Mouse (Mus musculus): ENCODE measurements around the gene Ush1g. TPM values are rescaled to one million over a fixed set of nuclear protein-coding genes. Genes with fewer than 3 reads are reported as not detected.

The Ush1g gene
- polyA plus RNA-seq, 1 experiment = 2.0 TPM

GRCm38 (mm10) chr11:115348681-115349248 lies 26.9 kb upstream of the Ush1g start:
- WGBS = 81% methylated on average over 17 of the region's 17 CpGs
- H3K4me3 ChIP-seq (ENCODE audit: extremely low read depth, insufficient read depth, insufficient read length) = no peak overlapping the region
- H3K27me3 ChIP-seq (ENCODE audit: control insufficient read depth, insufficient read depth, low read length) = no peaks in the 10 kb centered on the region
- no peak for TF ChIP-seq POLR2A (IDR thresholded peaks at IDR 0.05; ENCODE audit: low read depth, low read length)
- no peak for TF ChIP-seq CTCF (IDR thresholded peaks at IDR 0.05; ENCODE audit: extremely low read depth, insufficient read depth, insufficient read length, insufficient replicate concordance)
- no peak overlapping the region for H3K27ac ChIP-seq (ENCODE audit: insufficient read depth, low read length)
- DNase-seq (ENCODE audit: low read depth in 1 of 2, low spot score in 2 of 2) = no peak
- H3K4me1 ChIP-seq (ENCODE audit: control insufficient read depth, insufficient read depth, insufficient read length) = no peaks in the 10 kb centered on the region
- no peaks in the 10 kb centered on the region for H3K36me3 ChIP-seq (ENCODE audit: control insufficient read depth, insufficient read depth, low read length)

DNA sequence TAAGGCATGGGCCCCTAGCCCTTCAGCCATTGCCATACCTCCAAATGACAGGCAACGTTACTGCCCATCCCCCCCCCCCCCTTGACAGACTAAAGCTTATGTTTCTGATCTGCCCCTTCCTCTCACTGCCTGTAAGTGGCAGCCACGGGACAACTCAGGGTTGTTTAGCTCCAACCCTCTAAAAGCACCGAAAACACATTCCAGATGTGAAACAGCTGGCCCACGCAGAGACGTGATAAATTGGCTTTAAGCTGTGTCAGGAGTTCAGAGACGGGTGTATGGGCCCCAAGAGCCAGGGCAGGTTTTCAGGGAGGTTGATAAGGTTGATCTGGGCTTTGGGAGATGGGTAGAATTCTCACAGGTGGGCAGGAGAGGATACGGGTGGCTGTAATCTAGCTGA lies 23.7 kb upstream of the Ush1g start:
- Histone ChIP-seq H3K27me3 (ENCODE audit: control insufficient read depth, insufficient read depth, low read length) (no peaks in the 10 kb centered on the region), H3K4me1 (ENCODE audit: control insufficient read depth, insufficient read depth, insufficient read length) (no peaks in the 10 kb centered on the region), H3K27ac (ENCODE audit: insufficient read depth, low read length) (no peak overlapping the region), H3K4me3 (ENCODE audit: extremely low read depth, insufficient read depth, insufficient read length) (no peak overlapping the region), H3K36me3 (ENCODE audit: control insufficient read depth, insufficient read depth, low read length) (no peaks in the 10 kb centered on the region)
- DNase-seq (ENCODE audit: low read depth in 1 of 2, low spot score in 2 of 2) = no peak
- TF ChIP-seq CTCF (IDR thresholded peaks at IDR 0.05; ENCODE audit: extremely low read depth, insufficient read depth, insufficient read length, insufficient replicate concordance) (no peak), POLR2A (IDR thresholded peaks at IDR 0.05; ENCODE audit: low read depth, low read length) (no peak)
- 41% methylated on average over 7 of the region's 7 CpGs for WGBS

- WGBS = 20% methylated on average over 12 of the region's 12 CpGs
- H3K4me3 ChIP-seq (ENCODE audit: extremely low read depth, insufficient read depth, insufficient read length) = no peak overlapping the region
- H3K27me3 ChIP-seq (ENCODE audit: control insufficient read depth, insufficient read depth, low read length) = no peaks in the 10 kb centered on the region
- H3K4me1 ChIP-seq (ENCODE audit: control insufficient read depth, insufficient read depth, insufficient read length) = no peaks in the 10 kb centered on the region
- no peak for TF ChIP-seq POLR2A (IDR thresholded peaks at IDR 0.05; ENCODE audit: low read depth, low read length)
- no peak for TF ChIP-seq CTCF (IDR thresholded peaks at IDR 0.05; ENCODE audit: extremely low read depth, insufficient read depth, insufficient read length, insufficient replicate concordance)
- H3K36me3 ChIP-seq (ENCODE audit: control insufficient read depth, insufficient read depth, low read length) = no peaks in the 10 kb centered on the region
- DNase-seq (ENCODE audit: low read depth in 1 of 2, low spot score in 2 of 2) = no peak
- no peak overlapping the region for H3K27ac ChIP-seq (ENCODE audit: insufficient read depth, low read length)
Measured at GRCm38 (mm10) chr11:115344967-115345366, 23.1 kb upstream of the Ush1g start.

- Histone ChIP-seq H3K36me3 (ENCODE audit: control insufficient read depth, insufficient read depth, low read length) (no peaks in the 10 kb centered on the region), H3K27me3 (ENCODE audit: control insufficient read depth, insufficient read depth, low read length) (0 out of 2 replicates have a peak, but pooled peaks cover 1% of the 10 kb centered on the region), H3K27ac (ENCODE audit: insufficient read depth, low read length) (no peak overlapping the region), H3K4me1 (ENCODE audit: control insufficient read depth, insufficient read depth, insufficient read length) (0 out of 2 replicates have a peak, but pooled peaks cover 6% of the 10 kb centered on the region), H3K4me3 (ENCODE audit: extremely low read depth, insufficient read depth, insufficient read length) (no peak overlapping the region)
- no peak for TF ChIP-seq CTCF (IDR thresholded peaks at IDR 0.05; ENCODE audit: extremely low read depth, insufficient read depth, insufficient read length, insufficient replicate concordance)
- DNase-seq (ENCODE audit: low read depth in 1 of 2, low spot score in 2 of 2) = no peak
- WGBS = 75% methylated on average over 6 of the region's 6 CpGs
Measured at GRCm38 (mm10) chr11:115341866-115342265, 20.0 kb upstream of the Ush1g start.

- no peak overlapping the region for H3K27ac ChIP-seq (ENCODE audit: insufficient read depth, low read length)
- 48% methylated on average over 2 of the region's 2 CpGs for WGBS
- TF ChIP-seq CTCF (IDR thresholded peaks at IDR 0.05; ENCODE audit: extremely low read depth, insufficient read depth, insufficient read length, insufficient replicate concordance) (no peak), POLR2A (IDR thresholded peaks at IDR 0.05; ENCODE audit: low read depth, low read length) (no peak)
- H3K4me1 ChIP-seq (ENCODE audit: control insufficient read depth, insufficient read depth, insufficient read length) = 0 out of 2 replicates have a peak, but pooled peaks cover 6% of the 10 kb centered on the region
- DNase-seq (ENCODE audit: low read depth in 1 of 2, low spot score in 2 of 2) = no peak
- 0 out of 2 replicates have a peak, but pooled peaks cover 1% of the 10 kb centered on the region for H3K27me3 ChIP-seq (ENCODE audit: control insufficient read depth, insufficient read depth, low read length)
- H3K36me3 ChIP-seq (ENCODE audit: control insufficient read depth, insufficient read depth, low read length) = no peaks in the 10 kb centered on the region
- no peak overlapping the region for H3K4me3 ChIP-seq (ENCODE audit: extremely low read depth, insufficient read depth, insufficient read length)
Measured at GRCm38 (mm10) chr11:115341246-115341645, 19.4 kb upstream of the Ush1g start.

- TF ChIP-seq CTCF (IDR thresholded peaks at IDR 0.05; ENCODE audit: extremely low read depth, insufficient read depth, insufficient read length, insufficient replicate concordance) (no peak), POLR2A (IDR thresholded peaks at IDR 0.05; ENCODE audit: low read depth, low read length) (no peak)
- Histone ChIP-seq H3K36me3 (ENCODE audit: control insufficient read depth, insufficient read depth, low read length) (no peaks in the 10 kb centered on the region), H3K4me3 (ENCODE audit: extremely low read depth, insufficient read depth, insufficient read length) (no peak overlapping the region), H3K27me3 (ENCODE audit: control insufficient read depth, insufficient read depth, low read length) (peaks cover 4% of the 10 kb centered on the region; the same call in 1 of the 2 replicates), H3K4me1 (ENCODE audit: control insufficient read depth, insufficient read depth, insufficient read length) (0 out of 2 replicates have a peak, but pooled peaks cover 6% of the 10 kb centered on the region), H3K27ac (ENCODE audit: insufficient read depth, low read length) (no peak overlapping the region)
- WGBS = 76% methylated on average over 1 of the region's 1 CpGs
- no peak for DNase-seq (ENCODE audit: low read depth in 1 of 2, low spot score in 2 of 2)
Measured at GRCm38 (mm10) chr11:115337826-115338225, 16.0 kb upstream of the Ush1g start.

DNA sequence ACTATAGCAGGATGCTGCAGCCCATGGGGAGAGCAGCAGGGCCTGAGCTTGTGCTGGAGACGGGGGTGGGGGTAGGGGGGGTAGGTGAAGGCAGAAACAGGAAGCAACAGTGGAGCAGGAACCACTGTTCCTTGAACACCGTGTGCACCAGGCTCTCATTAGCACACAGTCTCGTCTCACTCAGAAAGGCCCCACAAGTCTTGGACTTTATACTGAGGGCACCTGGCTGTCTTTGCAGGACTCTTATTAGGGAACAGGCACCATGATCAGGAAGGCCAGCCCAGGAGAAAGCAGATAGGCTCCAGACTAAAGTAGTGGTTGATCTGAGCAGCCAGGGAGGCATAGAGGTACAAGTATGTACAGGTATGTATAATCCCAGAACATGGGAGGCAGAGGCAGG lies 15.5 kb upstream of the Ush1g start:
- no peak overlapping the region for H3K4me3 ChIP-seq (ENCODE audit: extremely low read depth, insufficient read depth, insufficient read length)
- peaks cover 4% of the 10 kb centered on the region; the same call in 1 of the 2 replicates for H3K27me3 ChIP-seq (ENCODE audit: control insufficient read depth, insufficient read depth, low read length)
- TF ChIP-seq POLR2A (IDR thresholded peaks at IDR 0.05; ENCODE audit: low read depth, low read length) (no peak), CTCF (IDR thresholded peaks at IDR 0.05; ENCODE audit: extremely low read depth, insufficient read depth, insufficient read length, insufficient replicate concordance) (no peak)
- no peak overlapping the region for H3K27ac ChIP-seq (ENCODE audit: insufficient read depth, low read length)
- H3K4me1 ChIP-seq (ENCODE audit: control insufficient read depth, insufficient read depth, insufficient read length) = 0 out of 2 replicates have a peak, but pooled peaks cover 6% of the 10 kb centered on the region
- no peak for DNase-seq (ENCODE audit: low read depth in 1 of 2, low spot score in 2 of 2)
- WGBS = 3% methylated on average over 3 of the region's 3 CpGs
- H3K36me3 ChIP-seq (ENCODE audit: control insufficient read depth, insufficient read depth, low read length) = no peaks in the 10 kb centered on the region
